Mouse (Mus musculus) midbrain, embryonic 14.5 days (tissue): ENCODE results near the gene Dnajb12. TPM values are rescaled to one million over a fixed set of nuclear protein-coding genes. Genes with fewer than 3 reads are reported as not detected.
"Not testable (repeated sequence)": the region's sequence is repeated elsewhere in the genome, so short reads cannot be mapped to it uniquely, and the experiment has no call there.

Source experiments
- ATAC-seq: fragments of 200-750 bp; cut with Nextera tagmentation; 2 replicates; pipeline ENCODE4 v1.8.0; 2017; ENCODE audit warnings: moderate number of reproducible peaks, moderate library complexity; ENCODE audit not compliant: low FRiP score, low TSS enrichment
- DNase-seq: peaks from one replicate; pipeline ENCODE4 v3.0.0-alpha.2; 2015
- H3K27ac ChIP-seq: fragments of 300-500 bp; sonication (generic); replicated peaks from 2 replicates; pipeline ENCODE4 v1.5.1; 2014; ENCODE audit warnings: mild to moderate bottlenecking, low read depth, low read length, moderate library complexity
- H3K27me3 ChIP-seq: fragments of 300-500 bp; sonication (generic); 2 replicates; pipeline ENCODE4 v1.6.1; 2014; ENCODE audit warnings: low read length, control low read depth, mixed read lengths; ENCODE audit not compliant: control insufficient read depth, insufficient read depth
- H3K36me3 ChIP-seq: fragments of 300-500 bp; sonication (generic); 2 replicates; pipeline ENCODE4 v1.6.1; 2014; ENCODE audit warnings: low read length, control low read depth; ENCODE audit not compliant: control insufficient read depth, insufficient read depth
- H3K4me1 ChIP-seq: fragments of 300-500 bp; sonication (generic); 2 replicates; pipeline ENCODE4 v1.6.1; 2014; ENCODE audit warnings: mild to moderate bottlenecking, antibody characterized with exemption, low read length, control low read depth; ENCODE audit not compliant: control insufficient read depth, insufficient read depth
- H3K4me2 ChIP-seq: fragments of 300-500 bp; sonication (generic); 2 replicates; pipeline ENCODE4 v1.6.1; 2014; ENCODE audit warnings: mild to moderate bottlenecking, low read length, moderate library complexity
- H3K4me3 ChIP-seq: fragments of 300-500 bp; sonication (generic); replicated peaks from 2 replicates; pipeline ENCODE4 v1.5.1; 2014; ENCODE audit warnings: low read depth, low read length
- H3K9ac ChIP-seq: fragments of 300-500 bp; sonication (generic); replicated peaks from 2 replicates; pipeline ENCODE4 v1.6.1; 2014; ENCODE audit warnings: mild to moderate bottlenecking, low read length, moderate library complexity
- H3K9me3 ChIP-seq: fragments of 300-500 bp; sonication (generic); 2 replicates; pipeline ENCODE4 v1.6.1; 2016; ENCODE audit warnings: low read length, control low read depth, mixed read lengths; ENCODE audit not compliant: control insufficient read depth
- WGBS: fragments of 180-500 bp; shearing (Covaris S2); extraction: QIAGEN DNeasy Blood & Tissue Kit; methylation state at CpG from one replicate; pipeline ENCODE4 v1.1.7; 2014; 5-methylcytosine and 5-hydroxymethylcytosine counted together
- polyA plus RNA-seq: library from polyadenylated mRNA; unstranded; fragments of >200 nt; fragmentation: Nextera tagmentation; extraction: Ambion mirVana; gene quantifications from 2 replicates; pipeline ENCODE4 v1.2.1, GENCODE M21; 2014

Dnajb12 gene
- polyA plus RNA-seq, 1 experiment from 2014 or later: 20.5 TPM

DNA sequence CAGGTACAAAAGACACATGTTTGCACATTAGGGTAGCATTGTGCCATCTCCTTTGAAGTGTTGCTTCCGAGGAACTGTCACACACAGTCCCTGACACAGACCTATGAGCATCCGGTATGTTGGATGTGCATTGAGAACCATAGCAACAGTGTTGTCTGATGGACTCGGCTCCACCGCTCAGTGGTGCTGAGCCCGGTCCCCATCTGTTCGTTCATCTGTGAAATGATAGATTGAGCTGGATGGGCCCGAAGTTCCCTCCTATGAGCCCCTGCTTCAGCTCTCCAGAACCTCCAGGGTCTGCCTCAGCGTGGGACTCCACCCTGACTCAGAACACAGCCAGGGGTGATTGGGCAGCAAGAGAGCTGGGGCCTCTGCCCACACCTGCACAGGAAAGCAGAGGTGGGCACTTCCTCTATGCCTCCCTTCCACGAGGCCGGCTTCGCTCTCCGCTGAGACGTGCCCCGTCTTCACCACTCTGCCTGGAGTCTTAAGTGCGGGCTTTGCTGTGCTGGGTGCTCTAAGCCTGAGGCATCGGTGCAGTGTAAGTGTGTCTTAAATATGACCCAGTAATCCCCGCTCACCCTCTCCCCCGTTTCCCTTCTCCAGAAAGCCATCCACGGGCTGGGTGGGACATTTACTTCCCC lies 15.0 kb upstream of the Dnajb12 start:
- no peaks in the 10 kb centered on the region for H3K4me1 ChIP-seq
- H3K4me3 ChIP-seq: no peak overlapping the region
- WGBS: 56% methylated on average over 19 of the region's 19 CpGs
- peak; percentile 8 for DNase-seq
- H3K27ac ChIP-seq: no peak overlapping the region
- no peak overlapping the region for H3K9ac ChIP-seq
- no peaks in the 10 kb centered on the region for H3K9me3 ChIP-seq
- 0 out of 2 replicates have a peak, but pooled peaks have one; percentile 6 for ATAC-seq
- H3K36me3 ChIP-seq: no peaks in the 10 kb centered on the region
- no peaks in the 10 kb centered on the region for H3K27me3 ChIP-seq
- no peak overlapping the region for H3K4me2 ChIP-seq

DNA sequence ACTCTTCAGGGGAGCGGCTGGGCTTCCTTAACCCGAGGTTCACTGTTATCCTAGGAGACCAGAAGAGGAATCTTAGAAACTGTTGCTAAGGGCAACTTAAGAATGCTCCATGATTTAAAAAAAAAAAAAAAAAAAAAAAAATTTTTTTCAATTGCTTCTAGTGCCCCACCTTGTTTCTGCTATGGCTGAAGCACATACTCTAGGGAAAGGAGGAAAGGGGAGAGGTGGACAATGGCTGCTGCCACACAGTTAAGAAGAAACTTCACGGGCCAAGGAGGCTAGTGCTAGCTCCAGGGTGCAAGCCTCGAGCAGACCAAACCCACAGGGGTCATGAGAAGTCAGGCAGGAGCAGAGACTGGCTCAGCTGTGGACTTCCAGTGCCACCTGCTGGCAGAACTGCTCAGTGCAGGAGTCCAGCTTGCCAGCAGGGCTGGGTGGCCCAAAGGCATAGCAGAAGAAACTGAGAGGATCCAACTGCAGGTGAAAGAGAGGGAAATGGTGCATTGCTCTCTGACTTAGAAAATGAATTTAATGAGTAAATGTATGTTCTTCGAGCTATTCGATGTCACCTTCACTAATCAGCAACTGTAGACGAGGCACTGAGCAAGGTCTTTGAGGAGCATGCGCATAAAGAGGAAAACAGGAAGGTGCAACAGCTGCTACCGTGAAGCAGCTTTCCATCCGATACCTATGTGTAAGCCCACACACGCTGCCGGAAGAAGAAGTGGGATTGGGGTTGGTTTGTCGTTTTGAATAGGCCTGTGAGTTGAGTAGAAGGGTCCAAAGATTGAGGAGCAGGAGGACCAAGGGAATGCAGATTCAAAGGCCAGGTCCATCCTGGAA lies 14.3 kb upstream of the Dnajb12 start:
- ATAC-seq: peak; percentile 73; the same call in 1 of the 2 replicates
- H3K4me3 ChIP-seq: no peak overlapping the region
- H3K4me1 ChIP-seq: no peaks in the 10 kb centered on the region
- no peak overlapping the region for H3K9ac ChIP-seq
- H3K27ac ChIP-seq: no peak overlapping the region
- 36% methylated on average over 13 of the region's 13 CpGs for WGBS
- peak; percentile 91 for DNase-seq
- H3K4me2 ChIP-seq: no peak overlapping the region
- H3K27me3 ChIP-seq: no peaks in the 10 kb centered on the region
- no peaks in the 10 kb centered on the region for H3K9me3 ChIP-seq
- no peaks in the 10 kb centered on the region for H3K36me3 ChIP-seq

DNA sequence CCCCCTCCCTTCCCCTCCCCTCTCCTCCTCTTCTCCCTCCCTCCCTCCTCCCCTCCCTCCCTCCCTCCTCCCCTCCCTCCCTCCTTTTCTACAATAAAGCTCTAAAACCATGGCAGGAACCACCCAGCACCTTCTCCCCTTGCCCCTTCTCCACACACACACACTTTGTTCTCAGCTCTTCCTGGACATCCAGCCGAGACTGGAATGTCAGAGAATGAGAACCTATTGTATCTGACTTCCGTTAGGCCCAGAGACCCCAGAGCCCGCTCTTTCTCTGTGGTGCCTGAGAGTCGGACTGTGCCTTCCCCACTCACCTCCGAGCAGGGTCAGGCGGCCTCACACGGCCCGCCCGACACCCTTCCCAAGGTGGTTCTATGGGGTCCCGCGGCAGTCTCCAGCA lies 11.1 kb upstream of the Dnajb12 start:
- no peak for ATAC-seq
- Histone ChIP-seq H3K4me3 (no peak overlapping the region), H3K4me1 (no peaks in the 10 kb centered on the region), H3K27ac (no peak overlapping the region), H3K4me2 (no peak overlapping the region), H3K36me3 (no peaks in the 10 kb centered on the region), H3K9ac (no peak overlapping the region), H3K27me3 (no peaks in the 10 kb centered on the region), H3K9me3 (no peaks in the 10 kb centered on the region)
- WGBS: 53% methylated on average over 11 of the region's 11 CpGs
- no peak for DNase-seq

DNA sequence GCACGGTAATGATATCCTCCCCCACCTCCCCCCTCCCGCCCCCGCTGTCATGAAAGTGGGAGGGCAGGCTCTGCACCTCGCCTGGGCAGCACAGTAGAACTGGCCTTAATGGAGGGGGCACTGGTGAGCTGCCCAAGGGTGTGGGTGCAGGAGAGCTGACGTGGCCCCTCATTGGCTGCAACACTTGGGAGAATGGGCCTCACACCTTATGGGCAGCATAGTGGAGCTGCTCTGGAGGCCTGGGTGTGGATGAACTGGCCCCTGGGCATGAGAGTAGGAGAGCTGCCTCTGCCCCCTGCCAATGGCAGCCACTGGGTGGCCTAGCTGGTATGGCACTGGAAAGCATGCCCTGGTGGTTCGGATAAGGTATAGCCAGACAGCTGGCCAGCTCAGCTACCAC lies 9.3 kb upstream of the Dnajb12 start:
- Histone ChIP-seq H3K9me3 (no peaks in the 10 kb centered on the region), H3K27ac (no peak overlapping the region), H3K27me3 (no peaks in the 10 kb centered on the region), H3K4me2 (no peak overlapping the region), H3K36me3 (no peaks in the 10 kb centered on the region), H3K9ac (no peak overlapping the region), H3K4me3 (no peak overlapping the region), H3K4me1 (no peaks in the 10 kb centered on the region)
- 91% methylated on average over 6 of the region's 6 CpGs for WGBS
- DNase-seq: no peak
- no peak for ATAC-seq

DNA sequence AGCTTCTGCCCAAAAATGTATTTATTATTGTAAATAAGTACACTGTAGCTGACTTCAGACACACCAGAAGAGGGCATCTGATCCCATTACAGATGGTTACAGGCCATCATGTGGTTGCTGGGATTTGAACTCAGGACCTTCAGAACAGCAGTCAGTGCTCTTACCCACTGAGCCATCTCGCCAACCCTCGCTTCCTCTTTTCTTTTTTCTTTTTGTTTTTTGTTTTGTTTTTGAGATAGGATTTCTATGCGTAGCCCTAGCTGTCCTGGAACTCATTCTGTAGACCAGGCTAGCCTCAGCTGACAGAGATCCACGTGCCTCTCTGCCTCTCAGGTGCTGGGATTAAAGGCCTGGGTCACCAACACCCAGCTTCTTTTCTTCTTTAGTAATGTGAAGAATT lies 6.7 kb upstream of the Dnajb12 start:
- not testable (repeated sequence) for H3K36me3 ChIP-seq, H3K4me2 ChIP-seq, ATAC-seq, H3K4me3 ChIP-seq, DNase-seq, H3K9ac ChIP-seq, H3K27me3 ChIP-seq, H3K9me3 ChIP-seq, H3K27ac ChIP-seq, H3K4me1 ChIP-seq
- 89% methylated on average over 4 of the region's 4 CpGs for WGBS

DNA sequence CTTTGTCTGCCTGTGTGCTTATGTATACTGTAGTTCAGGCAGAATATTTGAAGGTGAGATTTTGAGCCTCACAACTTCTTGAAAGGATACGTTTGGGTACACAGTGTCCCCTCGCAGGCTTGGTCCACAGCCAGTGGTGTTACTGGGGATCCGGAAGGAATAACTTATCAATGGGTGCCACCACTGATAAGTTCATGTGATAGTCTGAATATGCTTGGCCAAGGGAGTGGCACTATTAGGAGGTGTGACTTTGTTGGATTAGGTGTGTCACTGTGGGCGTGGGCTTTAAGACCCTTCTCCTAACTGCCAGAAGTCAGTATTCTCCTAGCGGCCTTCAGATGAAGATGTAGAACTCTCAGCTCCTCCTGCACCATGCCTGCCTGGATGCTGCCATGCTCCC lies 6.2 kb upstream of the Dnajb12 start:
- WGBS: 89% methylated on average over 5 of the region's 5 CpGs
- Histone ChIP-seq H3K9me3 (no peaks in the 10 kb centered on the region), H3K36me3 (no peaks in the 10 kb centered on the region), H3K9ac (no peak overlapping the region), H3K4me2 (no peak overlapping the region), H3K27me3 (no peaks in the 10 kb centered on the region), H3K27ac (no peak overlapping the region), H3K4me1 (no peaks in the 10 kb centered on the region), H3K4me3 (no peak overlapping the region)
- DNase-seq (no peak), ATAC-seq (no peak)

DNA sequence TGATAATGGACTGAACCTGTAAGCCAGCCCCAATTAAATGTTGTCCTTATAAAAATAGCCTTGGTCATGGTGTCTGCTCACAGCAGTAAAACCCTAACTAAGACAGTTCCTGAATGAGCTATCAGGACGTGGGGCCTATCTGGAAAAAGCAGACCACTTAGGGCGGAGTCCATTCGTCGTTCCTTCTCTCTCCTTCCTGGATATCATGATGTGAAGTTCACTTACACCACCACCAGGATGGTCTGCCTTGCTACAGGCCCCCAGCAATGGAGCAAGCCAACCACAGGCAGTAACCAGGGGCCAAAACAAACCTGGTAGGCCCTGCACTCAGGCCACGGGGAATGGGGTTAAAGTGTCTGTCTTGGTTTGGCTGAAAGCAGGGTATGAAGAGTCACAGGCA lies 5.7 kb upstream of the Dnajb12 start:
- DNase-seq (no peak), ATAC-seq (no peak)
- no peak overlapping the region for H3K27ac ChIP-seq
- no peak overlapping the region for H3K9ac ChIP-seq
- no peaks in the 10 kb centered on the region for H3K27me3 ChIP-seq
- WGBS: 84% methylated on average over 5 of the region's 5 CpGs
- no peaks in the 10 kb centered on the region for H3K36me3 ChIP-seq
- H3K4me1 ChIP-seq: no peaks in the 10 kb centered on the region
- H3K4me3 ChIP-seq: no peak overlapping the region
- H3K4me2 ChIP-seq: no peak overlapping the region
- H3K9me3 ChIP-seq: no peaks in the 10 kb centered on the region

DNA sequence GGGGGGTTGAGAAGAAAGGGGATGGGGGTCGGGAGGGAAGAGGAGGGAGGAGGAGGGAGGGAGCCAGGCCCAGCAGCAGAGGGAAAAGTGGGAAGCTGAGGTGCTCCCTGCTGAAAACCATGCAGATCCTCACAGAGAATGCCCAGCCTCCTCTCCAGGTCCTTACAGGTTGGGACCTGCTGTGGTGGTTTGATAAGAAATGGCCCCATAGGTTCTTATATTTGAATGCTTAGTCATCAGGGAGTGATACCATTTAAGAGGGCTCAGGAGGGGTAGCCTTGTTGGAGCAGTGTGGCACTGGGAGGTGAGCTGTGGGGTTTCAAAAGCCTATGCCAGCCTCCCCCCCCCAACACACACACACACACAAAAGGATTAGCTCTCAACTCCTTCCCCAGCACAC lies 4.0 kb upstream of the Dnajb12 start:
- ATAC-seq (no peak), DNase-seq (no peak)
- Histone ChIP-seq H3K9ac (no peak overlapping the region), H3K9me3 (no peaks in the 10 kb centered on the region), H3K27me3 (no peaks in the 10 kb centered on the region), H3K27ac (no peak overlapping the region), H3K4me1 (peaks cover 2% of the 10 kb centered on the region), H3K4me2 (no peak overlapping the region), H3K4me3 (no peak overlapping the region), H3K36me3 (no peaks in the 10 kb centered on the region)
- 8% methylated on average over 1 of the region's 1 CpGs for WGBS

DNA sequence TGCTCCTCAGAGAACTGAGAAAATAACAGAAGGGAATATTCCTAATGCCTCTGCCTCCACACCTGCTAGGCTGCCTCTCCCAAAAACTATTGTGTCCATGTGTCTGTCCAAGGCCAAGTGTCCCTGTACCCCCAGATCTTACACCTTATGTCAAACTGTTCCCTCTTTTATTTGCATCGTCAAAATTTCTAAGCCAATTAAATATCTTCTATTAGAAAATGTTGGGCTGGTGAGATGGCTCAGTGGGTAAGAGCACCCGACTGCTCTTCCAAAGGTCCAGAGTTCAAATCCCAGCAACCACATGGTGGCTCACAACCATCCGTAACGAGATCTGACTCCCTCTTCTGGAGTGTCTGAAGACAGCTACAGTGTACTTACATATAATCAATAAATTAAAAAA lies 2.7 kb upstream of the Dnajb12 start:
- not testable (repeated sequence) for H3K27me3 ChIP-seq, H3K4me3 ChIP-seq, H3K36me3 ChIP-seq, H3K9ac ChIP-seq, H3K4me1 ChIP-seq, H3K27ac ChIP-seq, DNase-seq, ATAC-seq, H3K9me3 ChIP-seq, H3K4me2 ChIP-seq
- 95% methylated on average over 4 of the region's 4 CpGs for WGBS
